Mouse (Mus musculus) mouse embryonic stem cell (cell line): ENCODE results near the gene Col4a3bp.

Experiments used
- in situ Hi-C, 2 experiments: fragments of 300-500 bp; cut with MboI; formaldehyde crosslinking; loops; 1 replicate in 1 of 2; 3 replicates in 1 of 2; pipeline ENCODE4 v1.14.3; 2019 to 2020; ENCODE audit warnings: low sequenced_read_pairs in 2 of 2, low pct_unique_long_range_greater_than_20kb in 1 of 2, mixed read lengths in 1 of 2; ENCODE audit not compliant: unreplicated experiment in 1 of 2

The Col4a3bp gene

DNA sequence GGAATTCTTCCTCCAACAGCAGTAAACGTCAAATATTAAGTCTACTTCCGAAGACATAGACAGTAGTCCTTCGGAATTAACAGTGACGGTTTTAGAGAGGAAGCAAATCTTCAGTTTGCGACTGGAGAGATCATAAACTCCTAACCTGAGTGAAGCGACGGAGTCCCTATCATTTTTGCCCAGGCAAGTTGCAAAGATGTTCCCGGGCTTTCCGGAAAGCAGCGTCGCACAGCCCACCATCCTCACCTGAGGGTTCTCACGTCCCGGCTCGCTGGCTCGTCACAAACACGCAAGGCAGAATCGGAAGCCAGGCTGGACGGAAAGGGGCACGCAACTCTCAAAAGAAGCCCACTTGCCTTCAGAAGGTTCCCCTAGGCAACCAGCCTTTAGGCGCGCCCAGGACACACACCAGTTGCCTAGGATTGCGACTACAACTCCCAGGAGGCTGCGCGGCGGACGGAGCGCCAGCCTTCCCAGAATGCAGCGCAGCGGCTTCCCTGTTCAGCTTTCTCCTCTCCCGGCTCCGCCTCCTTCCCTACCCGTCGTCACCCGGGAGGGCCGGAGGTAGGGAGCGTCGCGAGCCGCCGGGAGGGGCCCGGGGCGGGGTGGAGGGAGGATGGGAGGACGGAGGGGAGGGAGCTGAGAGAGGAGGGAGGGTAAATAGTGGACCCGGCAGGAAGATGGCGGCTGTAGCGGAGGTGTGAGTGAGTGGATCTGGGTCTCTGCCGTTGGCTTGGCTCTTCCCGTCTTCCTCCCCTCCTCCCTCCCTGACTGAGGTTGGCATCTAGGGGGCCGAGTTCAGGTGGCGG lies at the start of gene Col4a3bp, which contains the start of gene Polk:
Col4a3bp (plus strand) TSS at position 538 of the 809 bp plus-strand sequence.
Polk (minus strand) TSS at position 499 of the 809 bp plus-strand sequence.
- in situ Hi-C loops: no loop called here

DNA sequence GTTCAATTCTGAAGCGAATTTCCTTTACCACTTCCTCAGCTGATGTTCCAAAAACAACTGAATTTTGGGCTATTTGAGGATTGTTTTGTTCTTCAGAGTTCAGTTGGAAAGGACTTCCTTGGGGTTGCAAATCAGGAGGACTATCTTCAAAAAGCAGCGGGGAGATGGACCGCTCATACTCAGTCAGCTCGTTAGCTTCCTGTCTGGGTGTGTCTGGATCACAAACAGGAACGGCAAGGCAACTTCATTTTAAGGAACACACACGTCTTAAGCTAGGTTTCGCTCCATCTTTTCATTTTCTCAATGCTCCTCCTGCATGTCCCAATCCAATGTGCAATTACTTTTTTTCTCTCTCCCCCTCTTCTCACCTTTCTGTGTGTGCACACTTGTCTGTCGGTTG lies 45.8 kb upstream of the Col4a3bp start:
- in situ Hi-C loops: no loop called here

DNA sequence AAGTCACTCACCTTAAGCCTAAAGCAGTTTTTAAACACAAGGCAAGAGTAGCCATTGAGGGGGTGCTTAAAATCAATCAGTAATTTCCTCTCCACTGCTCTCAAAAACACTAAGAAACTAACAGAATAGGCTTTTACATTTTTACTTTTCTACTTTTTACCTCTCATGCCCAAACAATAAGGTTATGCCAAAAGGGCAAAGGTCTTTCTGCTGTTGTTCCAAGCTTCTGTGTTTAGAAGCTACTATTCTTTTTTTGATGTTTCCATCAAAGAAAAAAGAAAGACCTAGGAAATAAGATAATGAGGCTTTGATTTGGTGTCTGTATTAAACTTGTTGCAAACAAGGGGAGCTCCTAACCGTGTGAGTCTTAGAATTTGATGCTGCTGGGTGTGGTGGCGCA lies 42.5 kb upstream of the Col4a3bp start:
- in situ Hi-C loops: no loop called here

DNA sequence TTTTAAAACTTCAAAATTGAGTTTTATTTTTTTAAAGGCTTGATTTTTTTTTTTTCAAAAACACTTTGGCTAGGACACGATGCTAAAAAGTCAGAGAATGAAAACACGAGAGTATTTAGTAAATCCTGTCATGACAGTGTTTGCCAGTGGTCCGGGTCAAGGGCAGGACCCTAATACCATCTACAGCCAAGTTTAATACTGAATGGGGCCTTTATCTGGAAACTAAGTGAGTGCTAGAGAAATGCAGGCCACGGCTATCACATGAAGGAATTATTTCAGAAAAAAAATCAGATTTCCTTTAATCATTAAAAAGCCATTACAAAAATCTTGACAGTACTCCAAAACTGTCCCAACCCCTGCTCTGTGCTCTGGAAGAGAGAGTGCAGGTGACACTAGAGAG lies 36.8 kb upstream of the Col4a3bp start:
- in situ Hi-C loops: no loop called here

DNA sequence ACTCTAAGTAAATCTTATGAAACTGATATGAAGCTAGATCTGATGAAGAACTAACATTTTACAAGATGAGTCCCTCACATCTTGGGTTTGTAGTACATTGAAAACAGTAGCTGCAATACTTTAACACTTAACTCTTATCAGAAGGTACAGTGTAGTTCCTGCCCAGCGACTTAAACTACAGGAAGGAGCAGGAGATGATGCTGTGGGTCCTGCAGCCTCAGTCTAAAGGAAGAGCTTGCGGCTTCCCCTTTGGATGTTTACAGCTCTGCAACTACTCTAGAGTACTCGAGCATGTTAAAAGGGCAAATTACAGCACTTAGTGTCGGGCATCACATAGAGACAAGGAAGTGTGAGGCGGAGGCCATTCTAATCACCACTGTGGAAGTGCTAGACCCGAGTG lies 36.1 kb upstream of the Col4a3bp start:
- in situ Hi-C loops: no loop called here

DNA sequence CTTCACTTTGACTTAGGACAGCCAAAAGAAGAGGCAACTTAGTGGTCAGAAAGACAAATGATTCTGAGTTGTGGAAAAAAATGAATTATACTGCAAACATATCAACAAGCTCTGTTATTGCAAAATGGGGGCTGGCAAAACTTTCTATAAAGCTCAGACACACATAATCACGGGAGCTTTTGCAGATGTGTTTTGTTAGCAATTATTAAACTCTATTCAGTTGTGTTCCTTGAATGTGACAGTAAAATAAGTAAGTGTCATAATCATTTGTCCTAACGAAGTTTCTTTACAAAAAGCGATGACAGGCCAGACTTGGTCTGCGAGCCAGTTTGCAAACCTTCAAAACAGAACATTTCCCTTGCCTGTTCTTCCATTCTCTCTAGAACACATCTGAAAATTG lies 34.9 kb upstream of the Col4a3bp start:
- in situ Hi-C loops: no loop called here

DNA sequence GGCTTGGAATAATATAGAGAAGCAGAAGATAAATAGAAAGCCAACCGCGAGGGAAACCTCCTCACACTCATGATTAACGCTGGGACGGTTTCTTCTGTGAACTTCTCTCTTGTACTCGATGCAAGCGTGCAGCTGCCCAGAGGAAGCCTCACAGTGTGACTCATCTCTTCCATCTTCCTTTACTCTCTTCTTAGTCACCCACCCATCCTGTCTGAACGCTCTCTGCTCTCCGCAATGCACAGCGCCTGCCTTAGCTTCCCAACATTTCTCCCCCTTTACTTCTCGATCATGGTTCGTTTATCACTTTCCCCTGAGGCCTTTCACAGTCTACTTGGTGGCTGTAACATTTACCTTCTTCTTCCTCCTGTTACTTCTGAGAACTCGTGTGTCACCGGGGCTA lies 31.8 kb upstream of the Col4a3bp start:
- in situ Hi-C loops: no loop called here

DNA sequence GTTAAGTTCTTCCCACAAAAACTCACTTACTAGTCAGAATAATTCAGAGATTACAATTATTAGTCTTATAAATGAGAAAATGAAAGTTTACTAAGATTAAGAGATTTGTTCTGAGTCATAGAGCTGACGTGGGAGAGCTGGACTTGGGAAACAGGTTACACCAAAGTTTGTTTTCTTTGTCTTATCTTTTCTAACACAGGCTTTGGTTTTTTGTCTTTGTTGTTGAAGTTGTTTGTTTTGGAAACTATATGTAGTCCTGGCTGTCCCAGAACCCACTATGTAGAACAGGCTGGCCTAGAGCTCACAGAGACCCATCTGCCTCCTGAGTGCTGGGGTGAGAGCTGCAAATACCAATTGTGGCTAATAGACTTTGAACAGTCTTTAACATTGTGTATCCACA lies 31.2 kb upstream of the Col4a3bp start:
- in situ Hi-C loops: no loop called here

DNA sequence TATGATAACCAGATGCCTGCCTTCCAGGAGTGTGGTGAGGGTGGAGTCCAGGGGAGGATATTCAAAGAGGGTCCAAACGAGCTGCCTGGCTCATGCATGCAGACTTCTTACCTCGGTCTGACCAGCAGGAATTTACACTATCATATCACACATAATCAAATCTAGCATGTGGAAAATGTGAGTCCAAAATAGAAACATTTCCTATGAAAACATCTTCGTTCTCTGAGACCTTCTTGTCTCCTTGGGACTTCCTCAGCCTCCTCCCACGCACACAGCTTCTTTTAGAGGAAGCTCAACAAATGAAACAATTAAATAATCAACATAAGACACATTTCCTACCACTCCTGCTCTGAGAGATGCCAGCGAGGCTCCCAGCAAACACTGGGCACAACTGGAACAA lies 30.5 kb upstream of the Col4a3bp start:
- in situ Hi-C loops: no loop called here

DNA sequence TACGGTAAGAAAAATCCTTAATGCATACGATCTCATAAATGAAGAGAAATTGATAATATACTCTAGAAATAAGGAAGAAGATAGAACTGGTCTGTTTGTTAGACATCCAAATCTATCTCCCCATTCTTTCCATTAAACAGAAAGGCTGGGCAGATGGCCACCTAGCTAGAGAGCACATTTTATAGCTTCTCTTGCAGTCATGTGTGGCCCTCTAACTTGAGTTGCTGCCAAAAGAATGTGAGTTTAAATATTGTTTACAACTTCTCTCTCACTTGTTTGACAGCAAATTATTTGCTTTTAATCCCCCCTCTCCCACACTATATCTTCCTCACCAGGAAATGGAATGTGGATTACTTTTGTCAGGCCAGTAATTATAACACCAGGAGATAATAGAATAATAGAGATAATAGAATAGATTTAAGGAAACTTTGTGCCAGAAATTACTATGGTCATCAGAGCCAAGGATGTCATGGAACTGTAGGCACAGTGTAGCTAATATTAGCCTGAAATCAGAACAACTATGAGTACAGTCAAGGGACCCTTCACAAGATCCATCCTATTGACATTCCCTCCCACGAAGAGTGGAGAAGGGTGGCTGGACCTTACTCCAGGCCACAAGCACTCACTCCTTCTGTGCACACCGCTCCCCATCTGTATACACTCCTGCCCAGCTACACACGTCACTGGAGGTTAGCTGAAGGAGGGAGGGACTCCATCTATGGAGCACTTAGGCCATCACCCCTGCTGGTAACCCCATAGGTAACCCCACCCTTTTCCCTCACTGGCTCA lies 28.1 kb upstream of the Col4a3bp start:
- in situ Hi-C loops: no loop called here

DNA sequence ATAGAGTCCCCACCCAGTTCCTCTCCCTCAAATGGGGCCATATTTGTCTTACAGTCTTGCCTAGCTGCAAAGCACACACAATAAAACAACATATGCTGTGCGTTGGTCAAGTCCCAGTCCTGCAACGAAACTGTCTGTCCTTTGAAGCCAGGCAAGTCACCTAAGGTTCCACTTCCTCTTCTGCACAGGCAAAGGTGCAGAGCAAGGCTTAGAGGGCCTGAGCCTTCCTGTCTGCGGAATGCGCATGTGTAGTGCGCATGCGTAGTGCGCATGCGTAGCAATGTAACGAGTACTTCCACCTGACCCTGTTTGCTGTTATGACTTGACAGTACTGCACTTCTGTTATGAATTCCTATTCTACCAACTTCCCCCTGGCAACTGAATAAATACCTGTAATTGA lies 26.2 kb upstream of the Col4a3bp start:
- in situ Hi-C loops: no loop called here

DNA sequence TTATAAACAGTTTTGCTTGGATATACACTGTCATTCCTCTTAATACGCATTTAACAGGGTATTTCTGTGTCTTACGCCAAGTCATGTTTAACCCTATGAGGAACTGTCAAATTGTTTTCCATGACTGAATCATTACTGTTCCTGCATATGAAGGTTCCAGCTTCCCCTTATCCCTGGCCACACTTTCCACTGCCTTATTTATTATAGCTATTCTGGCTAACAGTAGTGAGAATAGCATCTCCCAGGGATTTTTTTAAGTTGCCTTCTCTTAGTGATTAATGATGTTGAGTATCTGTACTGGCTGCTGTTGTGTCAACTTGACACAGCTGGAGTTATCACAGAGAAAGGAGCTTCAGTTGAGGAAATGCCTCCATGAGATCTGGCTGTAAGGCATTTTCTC lies 25.1 kb upstream of the Col4a3bp start:
- in situ Hi-C loops: no loop called here

DNA sequence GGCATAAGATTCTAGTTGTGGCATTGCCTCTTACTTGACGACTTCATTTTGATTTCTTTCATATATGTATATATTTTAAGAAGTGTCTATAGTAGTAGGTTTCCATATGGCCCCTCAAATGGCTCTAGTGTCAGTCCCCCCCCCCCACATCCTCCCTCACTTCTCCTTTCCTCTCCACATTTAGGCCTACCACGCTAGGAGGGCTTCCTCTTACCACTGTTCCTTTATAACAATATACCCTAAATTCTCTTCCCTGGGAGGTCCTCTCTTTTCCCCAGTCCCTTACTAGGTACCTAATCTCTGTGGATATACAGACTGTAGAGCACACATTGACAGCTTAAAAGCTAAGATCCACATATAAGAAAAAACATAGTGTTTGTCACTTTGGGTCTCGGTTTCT lies 21.1 kb upstream of the Col4a3bp start:
- in situ Hi-C loops: loop anchor here in 1 of 2 experiments (10.0 kb wide), 1 partner anchor 1516 kb away; no protein-coding TSS in a partner anchor

DNA sequence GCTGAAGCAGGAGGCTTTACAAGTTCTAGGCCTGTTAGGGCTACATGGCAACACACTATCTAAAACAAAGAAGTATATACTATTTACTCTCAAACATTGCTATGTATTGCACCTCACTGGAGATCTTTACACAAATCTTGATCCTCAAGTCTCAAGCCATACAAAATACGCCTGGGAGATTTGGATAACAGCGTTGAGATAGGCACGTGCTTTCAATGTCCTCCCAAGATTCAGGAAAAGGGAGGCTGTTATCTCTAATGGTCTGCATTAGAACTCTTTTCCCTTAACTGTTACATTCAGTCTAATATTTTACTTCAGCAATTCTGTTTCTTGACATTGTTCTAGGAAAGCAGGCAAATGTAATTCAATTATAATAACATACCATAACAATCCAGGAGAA lies 15.4 kb upstream of the Col4a3bp start:
- in situ Hi-C loops: loop anchor here in 1 of 2 experiments (10.0 kb wide), 1 partner anchor 1522 kb away; no protein-coding TSS in a partner anchor

DNA sequence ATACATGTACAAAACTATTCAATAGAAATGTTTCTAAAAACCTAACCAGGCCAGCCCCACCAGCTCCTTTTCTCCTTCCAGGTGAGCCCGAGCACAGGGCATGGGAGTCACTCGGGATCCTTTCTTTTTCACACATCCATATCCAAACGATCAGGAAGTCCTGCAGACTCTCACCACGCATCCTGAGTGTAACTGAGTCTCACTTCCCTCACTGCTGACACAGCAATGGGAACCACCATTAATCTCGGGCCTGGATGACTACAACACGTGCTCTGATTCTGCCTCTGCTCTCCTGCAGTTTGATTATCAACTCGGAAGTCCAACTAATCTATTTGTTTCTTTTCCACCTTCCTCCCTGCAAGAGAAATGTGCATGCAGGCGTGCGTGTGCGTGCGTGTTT lies 14.6 kb upstream of the Col4a3bp start:
- in situ Hi-C loops: loop anchor here in 1 of 2 experiments (10.0 kb wide), 1 partner anchor 1523 kb away; no protein-coding TSS in a partner anchor

DNA sequence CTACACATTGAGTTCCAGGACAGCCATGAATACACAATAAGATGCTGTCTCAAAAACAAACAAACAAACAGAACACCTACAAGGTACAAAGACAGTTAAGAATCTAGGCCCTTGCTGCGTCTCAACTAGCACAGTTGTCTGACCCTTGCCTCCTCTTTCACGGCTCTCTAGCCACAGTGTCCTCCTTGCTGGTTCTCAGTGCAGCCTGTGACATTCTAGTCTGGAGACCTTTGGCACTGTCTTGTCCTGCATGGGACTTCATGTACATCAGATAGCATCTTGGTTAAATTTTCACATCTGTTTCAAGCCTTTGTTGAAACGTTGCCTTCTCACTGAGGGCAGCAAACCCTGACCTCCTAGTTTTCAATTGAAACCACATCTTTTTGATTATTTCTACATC lies 13.6 kb upstream of the Col4a3bp start:
- in situ Hi-C loops: loop anchor here in 1 of 2 experiments (10.0 kb wide), 1 partner anchor 1524 kb away; no protein-coding TSS in a partner anchor

DNA sequence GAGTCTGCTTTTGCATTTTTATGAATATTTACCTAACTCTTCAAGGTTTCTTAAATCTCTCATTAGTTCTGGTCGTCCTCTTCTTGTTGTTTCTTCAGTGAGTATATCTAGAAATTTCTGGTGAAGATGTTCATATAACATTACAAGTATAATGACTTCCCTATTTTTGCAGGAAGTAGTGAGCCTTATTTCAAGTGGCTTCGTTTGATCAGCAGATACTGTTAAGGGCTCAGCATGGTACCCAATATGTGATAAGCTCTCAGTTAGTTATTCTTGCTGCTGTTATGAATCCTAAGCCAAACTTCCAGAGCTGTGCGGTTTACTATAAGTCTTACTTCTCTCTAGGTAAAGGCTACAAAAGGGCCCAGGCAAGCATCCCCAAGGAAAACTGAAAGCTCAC lies 12.9 kb upstream of the Col4a3bp start:
- in situ Hi-C loops: loop anchor here in 1 of 2 experiments (10.0 kb wide), 1 partner anchor 1525 kb away; no protein-coding TSS in a partner anchor

DNA sequence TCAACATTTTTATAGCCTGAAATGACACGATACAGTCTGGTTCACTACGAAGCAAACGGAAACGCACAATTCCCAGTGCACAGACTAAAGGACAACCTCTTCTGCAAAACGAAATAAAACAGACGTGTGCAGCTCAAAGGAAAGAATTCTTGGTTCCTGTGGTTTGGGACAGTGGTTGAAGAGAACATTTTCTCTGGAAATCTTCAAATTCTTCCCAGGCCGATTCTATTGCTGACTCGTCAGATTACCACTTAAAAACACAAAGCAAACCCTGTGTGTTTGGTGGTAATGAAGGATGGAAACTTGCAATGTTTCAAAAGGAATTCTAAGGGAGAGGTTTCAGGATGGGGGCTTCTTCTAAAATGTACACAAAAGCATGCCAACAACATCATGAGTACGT lies 12.4 kb upstream of the Col4a3bp start:
- in situ Hi-C loops: no loop called here

DNA sequence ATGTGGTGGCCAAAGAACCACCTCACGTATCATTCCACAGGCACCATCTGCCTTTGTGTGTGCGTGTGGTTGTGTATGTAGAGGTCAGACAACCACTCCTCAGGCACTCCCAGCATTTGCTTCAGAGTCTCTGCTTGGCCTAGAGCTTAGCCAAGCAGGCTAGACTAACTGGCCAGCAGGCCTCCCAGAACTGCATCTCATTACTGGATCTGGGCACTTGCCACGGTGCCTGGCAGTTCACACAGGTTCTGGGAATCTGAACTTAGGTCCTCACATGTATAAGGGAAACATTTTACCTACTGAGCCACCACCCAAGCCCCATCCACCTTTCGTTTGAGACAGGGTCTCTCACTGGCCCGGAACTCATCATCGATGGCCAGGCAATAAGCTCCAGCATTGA lies 10.2 kb upstream of the Col4a3bp start:
- in situ Hi-C loops: no loop called here
